Mouse (Mus musculus) CD4-positive naive resting alpha-beta T cell, adult 57 days (primary cell): ENCODE results near the gene Ddx31. TPM values are rescaled to one million over a fixed set of nuclear protein-coding genes. Genes with fewer than 3 reads are reported as not detected.

Source experiments
- total RNA-seq: library from RNA; stranded (reverse); gene quantifications from one replicate; pipeline ENCODE4 v1.2.4, GENCODE M21; 2023

Ddx31 gene
- 23.3 TPM for total RNA-seq

DNA sequence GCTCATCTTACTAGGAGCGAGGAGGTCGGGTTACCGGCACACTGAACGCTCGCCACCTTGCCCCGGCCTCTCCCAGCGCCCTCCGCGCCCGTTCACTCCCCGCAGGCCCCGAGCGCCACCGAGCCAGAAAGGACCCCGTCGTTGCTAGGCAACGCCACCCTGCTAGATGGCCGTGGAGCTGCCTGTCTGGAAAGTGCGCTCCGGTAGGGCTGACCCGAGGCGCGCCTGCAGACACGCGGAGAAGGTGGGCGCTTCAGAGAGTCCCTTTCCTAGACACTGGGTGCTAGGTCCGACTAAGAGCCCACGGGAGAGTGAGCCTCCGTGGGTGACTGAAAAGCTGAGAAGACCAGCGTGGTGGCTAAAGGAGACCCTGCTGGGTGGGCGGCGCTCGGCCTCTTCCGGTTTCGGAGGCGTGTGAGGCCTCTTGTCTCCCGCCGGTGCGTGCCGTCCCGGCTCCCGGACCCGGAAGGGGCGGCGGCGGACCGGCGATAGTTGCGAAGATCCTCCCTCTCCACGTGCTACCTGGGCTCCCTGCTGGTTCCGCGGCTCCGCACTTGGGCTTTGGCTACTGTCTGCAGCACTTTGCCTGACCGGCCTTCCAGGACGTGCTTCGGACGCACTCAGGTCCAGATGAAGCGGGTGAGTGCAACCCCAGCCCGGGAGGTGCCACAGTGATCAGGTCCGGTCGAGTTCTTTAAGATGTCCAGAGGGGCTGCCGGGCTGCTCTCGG, at the start of gene Ddx31, which contains the start of gene Gtf3c4:
Gene Ddx31, plus strand, starts transcription at position 185 of the 730 bp plus-strand sequence.
Gene Gtf3c4, minus strand, starts transcription at position 139 of the 730 bp plus-strand sequence.

DNA sequence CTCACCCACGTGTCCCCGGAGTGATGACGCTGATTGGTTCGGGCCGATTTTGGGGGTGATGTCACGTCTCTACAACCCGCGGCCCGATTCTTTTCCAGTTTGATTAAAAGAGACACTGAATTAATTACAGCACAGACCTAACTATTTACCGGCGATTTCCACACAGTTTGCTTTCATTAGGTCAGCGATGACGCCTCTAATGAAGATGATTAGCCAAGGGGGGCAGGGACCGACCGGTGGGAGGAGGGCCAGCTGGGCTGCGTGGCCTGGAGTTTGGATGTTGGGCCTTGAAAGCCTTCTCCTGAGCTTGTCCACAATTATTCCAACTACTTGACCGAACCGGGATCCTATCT, 76.3 kb downstream of the Ddx31 start, which contains the start of gene Barhl1:
Gene Barhl1, minus strand, starts transcription at position 156 of the 353 bp plus-strand sequence.

Other genes starting within 250 kb of the Ddx31 start
- not detected for gene Gfi1b, start 218.4 kb upstream of the Ddx31 start, total RNA-seq
- gene Tsc1, start 199.2 kb upstream of the Ddx31 start, total RNA-seq, result 54.6 TPM
- not detected for gene Spaca9, start 140.7 kb upstream of the Ddx31 start, total RNA-seq
- gene Ak8, start 140.2 kb upstream of the Ddx31 start, total RNA-seq, result 0.50 TPM
- 11.6 TPM for gene Gtf3c4, start within 50 bp of the Ddx31 start, total RNA-seq
- not detected for gene Barhl1, start 76.3 kb downstream of the Ddx31 start, total RNA-seq
- gene Cfap77, start 214.7 kb downstream of the Ddx31 start, total RNA-seq, result not detected
- gene Ttf1, start 219.9 kb downstream of the Ddx31 start, total RNA-seq, result 26.5 TPM